Mouse (Mus musculus): ENCODE results near the gene Krt26.

Krt26 gene

GRCm38 (mm10) chr11:99337866-99338265 is at the start of gene Krt26:
Krt26 (minus strand) TSS chr11:99337966.
- DNase-seq (ENCODE audit: low read depth, low spot score): no peak

- DNase-seq (ENCODE audit: low read depth, low spot score): peak; percentile 53
Measured at GRCm38 (mm10) chr11:99385813-99386721, 48.3 kb upstream of the Krt26 start.

GRCm38 (mm10) chr11:99379568-99379967 is 41.8 kb upstream of the Krt26 start:
- peak; percentile 57 for DNase-seq (ENCODE audit: low read depth, low spot score)

- no peak for DNase-seq (ENCODE audit: low read depth, low spot score)
Measured at GRCm38 (mm10) chr11:99374803-99375202, 37.0 kb upstream of the Krt26 start, which contains the start of gene Krt28. Krt28 (minus strand) TSS chr11:99374903.

GRCm38 (mm10) chr11:99369853-99370451 is 32.2 kb upstream of the Krt26 start:
- no peak for DNase-seq (ENCODE audit: low read depth, low spot score)

GRCm38 (mm10) chr11:99369229-99369628 is 31.5 kb upstream of the Krt26 start:
- DNase-seq (ENCODE audit: low read depth, low spot score): no peak

GRCm38 (mm10) chr11:99366791-99367190 is 29.0 kb upstream of the Krt26 start:
- DNase-seq (ENCODE audit: low read depth, low spot score): no peak

GRCm38 (mm10) chr11:99364412-99364811 is 26.6 kb upstream of the Krt26 start:
- DNase-seq (ENCODE audit: low read depth, low spot score): peak; percentile 14

GRCm38 (mm10) chr11:99361423-99361822 is 23.7 kb upstream of the Krt26 start:
- DNase-seq (ENCODE audit: low read depth, low spot score): no peak

- no peak for DNase-seq (ENCODE audit: low read depth, low spot score)
Measured at GRCm38 (mm10) chr11:99351004-99351403, 13.2 kb upstream of the Krt26 start, which contains the start of gene Krt27. Krt27 (minus strand) TSS chr11:99351104.

- DNase-seq (ENCODE audit: low read depth, low spot score): no peak
Measured at GRCm38 (mm10) chr11:99339299-99339847, 1.6 kb upstream of the Krt26 start.

- no peak for DNase-seq (ENCODE audit: low read depth, low spot score)
Measured at GRCm38 (mm10) chr11:99333426-99333825, 4.3 kb downstream of the Krt26 start.

- no peak for DNase-seq (ENCODE audit: low read depth, low spot score)
Measured at GRCm38 (mm10) chr11:99329655-99330054, 8.1 kb downstream of the Krt26 start.

GRCm38 (mm10) chr11:99322851-99323250 is 14.9 kb downstream of the Krt26 start, which contains the start of gene Krt25:
Krt25 (minus strand) TSS chr11:99322951.
- no peak for DNase-seq (ENCODE audit: low read depth, low spot score)

- DNase-seq (ENCODE audit: low read depth, low spot score): no peak
Measured at GRCm38 (mm10) chr11:99321094-99321493, 16.7 kb downstream of the Krt26 start.

GRCm38 (mm10) chr11:99319127-99319526 is 18.6 kb downstream of the Krt26 start:
- DNase-seq (ENCODE audit: low read depth, low spot score): no peak

- DNase-seq (ENCODE audit: low read depth, low spot score): no peak
Measured at GRCm38 (mm10) chr11:99316543-99316942, 21.2 kb downstream of the Krt26 start.

- DNase-seq (ENCODE audit: low read depth, low spot score): no peak
Measured at GRCm38 (mm10) chr11:99314594-99314993, 23.2 kb downstream of the Krt26 start.

- peak; percentile 45 for DNase-seq (ENCODE audit: low read depth, low spot score)
Measured at GRCm38 (mm10) chr11:99310882-99311281, 26.9 kb downstream of the Krt26 start.

GRCm38 (mm10) chr11:99307579-99307978 is 30.2 kb downstream of the Krt26 start:
- DNase-seq (ENCODE audit: low read depth, low spot score): peak; percentile 62

GRCm38 (mm10) chr11:99295039-99295438 is 42.7 kb downstream of the Krt26 start:
- no peak for DNase-seq (ENCODE audit: low read depth, low spot score)

- DNase-seq (ENCODE audit: low read depth, low spot score): no peak
Measured at GRCm38 (mm10) chr11:99292846-99293245, 44.9 kb downstream of the Krt26 start.
